Mouse (Mus musculus) forelimb bud, embryonic 11.5 days (tissue): ENCODE measurements around the gene Sirpa.
A peak's percentile ranks its signal among the peaks of the same experiment; 100 is the strongest.

ENCODE experiments used
- DNase-seq: peaks from one replicate; pipeline ENCODE4 v3.0.0-alpha.2; 2012; ENCODE audit warnings: low read depth, low spot score

Sirpa gene

GRCm38 (mm10) chr2:129592459-129593140 is at the start of gene Sirpa:
TSS of gene Sirpa (plus strand) at chr2:129592835.
- peak; percentile 44 for DNase-seq

GRCm38 (mm10) chr2:129544448-129544847 is 48.2 kb upstream of the Sirpa start:
- DNase-seq, result no peak

- DNase-seq, result no peak
Measured at GRCm38 (mm10) chr2:129544919-129545318, 47.7 kb upstream of the Sirpa start.

- DNase-seq, result no peak
Measured at GRCm38 (mm10) chr2:129545596-129545995, 47.0 kb upstream of the Sirpa start.

- DNase-seq, result no peak
Measured at GRCm38 (mm10) chr2:129546772-129547171, 45.9 kb upstream of the Sirpa start.

GRCm38 (mm10) chr2:129549537-129550135 is 43.0 kb upstream of the Sirpa start:
- DNase-seq, result no peak

- no peak for DNase-seq
Measured at GRCm38 (mm10) chr2:129550781-129551180, 41.9 kb upstream of the Sirpa start.

- DNase-seq, result no peak
Measured at GRCm38 (mm10) chr2:129556081-129556480, 36.6 kb upstream of the Sirpa start.

- no peak for DNase-seq
Measured at GRCm38 (mm10) chr2:129558008-129558874, 34.4 kb upstream of the Sirpa start.

GRCm38 (mm10) chr2:129558875-129559219 is 33.8 kb upstream of the Sirpa start:
- no peak for DNase-seq

GRCm38 (mm10) chr2:129561796-129562195 is 30.8 kb upstream of the Sirpa start:
- no peak for DNase-seq

GRCm38 (mm10) chr2:129563944-129564709 is 28.5 kb upstream of the Sirpa start:
- no peak for DNase-seq

- DNase-seq, result no peak
Measured at GRCm38 (mm10) chr2:129569120-129569519, 23.5 kb upstream of the Sirpa start.

GRCm38 (mm10) chr2:129569556-129569955 is 23.1 kb upstream of the Sirpa start:
- DNase-seq, result no peak

GRCm38 (mm10) chr2:129573701-129574273 is 18.8 kb upstream of the Sirpa start:
- DNase-seq, result no peak

- DNase-seq, result no peak
Measured at GRCm38 (mm10) chr2:129574395-129575046, 18.1 kb upstream of the Sirpa start.

- no peak for DNase-seq
Measured at GRCm38 (mm10) chr2:129575113-129575512, 17.5 kb upstream of the Sirpa start.

- no peak for DNase-seq
Measured at GRCm38 (mm10) chr2:129576611-129577447, 15.8 kb upstream of the Sirpa start.

GRCm38 (mm10) chr2:129580656-129581055 is 12.0 kb upstream of the Sirpa start:
- no peak for DNase-seq

GRCm38 (mm10) chr2:129581826-129582225 is 10.8 kb upstream of the Sirpa start:
- DNase-seq, result no peak
